Mouse (Mus musculus) cerebellum, postnatal 25 days (tissue): Measurements from ENCODE around the gene Lrrc29.

Source experiments
- DNase-seq, 2 experiments: peaks; one replicate each; pipeline ENCODE4 v3.0.0; 2021; ENCODE audit warnings: mixed read lengths in 2 of 2

The Lrrc29 gene

GRCm38 (mm10) chr8:105326141-105326672 is at the start of gene Lrrc29, which contains the start of gene Tmem208:
Gene Lrrc29 (minus strand): TSS chr8:105326278.
Gene Tmem208 (plus strand): TSS chr8:105326354.
- peak; percentile 97 to 99 for DNase-seq

- DNase-seq, result peak; percentile 31 to 60
Measured at GRCm38 (mm10) chr8:105374513-105374966, 48.5 kb upstream of the Lrrc29 start.

- no peak for DNase-seq
Measured at GRCm38 (mm10) chr8:105373032-105373431, 47.0 kb upstream of the Lrrc29 start, which contains the start of gene Plekhg4. Gene Plekhg4 (plus strand): TSS chr8:105373274.

- DNase-seq, result peak; percentile 57 to 72
Measured at GRCm38 (mm10) chr8:105372473-105372872, 46.4 kb upstream of the Lrrc29 start.

- no peak for DNase-seq
Measured at GRCm38 (mm10) chr8:105367107-105367506, 41.0 kb upstream of the Lrrc29 start.

- no peak for DNase-seq
Measured at GRCm38 (mm10) chr8:105361751-105362702, 35.9 kb upstream of the Lrrc29 start.

- DNase-seq, result peak in 1 of 2 experiments; percentile 57
Measured at GRCm38 (mm10) chr8:105359646-105360045, 33.6 kb upstream of the Lrrc29 start.

GRCm38 (mm10) chr8:105359208-105359607 is 33.1 kb upstream of the Lrrc29 start:
- no peak for DNase-seq

GRCm38 (mm10) chr8:105356681-105357080 is 30.6 kb upstream of the Lrrc29 start:
- DNase-seq, result no peak

- DNase-seq, result no peak
Measured at GRCm38 (mm10) chr8:105355179-105356024, 29.3 kb upstream of the Lrrc29 start.

- no peak for DNase-seq
Measured at GRCm38 (mm10) chr8:105354549-105354948, 28.5 kb upstream of the Lrrc29 start.

GRCm38 (mm10) chr8:105353583-105354135 is 27.6 kb upstream of the Lrrc29 start:
- peak; percentile 71 to 80 for DNase-seq

GRCm38 (mm10) chr8:105350186-105350585 is 24.1 kb upstream of the Lrrc29 start:
- peak in 1 of 2 experiments; percentile 44 for DNase-seq

GRCm38 (mm10) chr8:105349096-105349771 is 23.2 kb upstream of the Lrrc29 start:
- DNase-seq, result peak; percentile 78 to 80

- peak; percentile 74 to 80 for DNase-seq
Measured at GRCm38 (mm10) chr8:105348450-105349095, 22.5 kb upstream of the Lrrc29 start, which contains the start of gene Slc9a5. Gene Slc9a5 (plus strand): TSS chr8:105348843.

- peak; percentile 91 to 96 for DNase-seq
Measured at GRCm38 (mm10) chr8:105347428-105348221, 21.5 kb upstream of the Lrrc29 start, which contains the start of gene Fhod1. Gene Fhod1 (minus strand): TSS chr8:105347953.

GRCm38 (mm10) chr8:105346611-105347427 is 20.7 kb upstream of the Lrrc29 start:
- DNase-seq, result peak in 1 of 2 experiments; percentile 54

- no peak for DNase-seq
Measured at GRCm38 (mm10) chr8:105345061-105345975, 19.2 kb upstream of the Lrrc29 start.
